Comparison of ENCODE assay signal across 9 mouse cellular contexts in the genomic region with DNA sequence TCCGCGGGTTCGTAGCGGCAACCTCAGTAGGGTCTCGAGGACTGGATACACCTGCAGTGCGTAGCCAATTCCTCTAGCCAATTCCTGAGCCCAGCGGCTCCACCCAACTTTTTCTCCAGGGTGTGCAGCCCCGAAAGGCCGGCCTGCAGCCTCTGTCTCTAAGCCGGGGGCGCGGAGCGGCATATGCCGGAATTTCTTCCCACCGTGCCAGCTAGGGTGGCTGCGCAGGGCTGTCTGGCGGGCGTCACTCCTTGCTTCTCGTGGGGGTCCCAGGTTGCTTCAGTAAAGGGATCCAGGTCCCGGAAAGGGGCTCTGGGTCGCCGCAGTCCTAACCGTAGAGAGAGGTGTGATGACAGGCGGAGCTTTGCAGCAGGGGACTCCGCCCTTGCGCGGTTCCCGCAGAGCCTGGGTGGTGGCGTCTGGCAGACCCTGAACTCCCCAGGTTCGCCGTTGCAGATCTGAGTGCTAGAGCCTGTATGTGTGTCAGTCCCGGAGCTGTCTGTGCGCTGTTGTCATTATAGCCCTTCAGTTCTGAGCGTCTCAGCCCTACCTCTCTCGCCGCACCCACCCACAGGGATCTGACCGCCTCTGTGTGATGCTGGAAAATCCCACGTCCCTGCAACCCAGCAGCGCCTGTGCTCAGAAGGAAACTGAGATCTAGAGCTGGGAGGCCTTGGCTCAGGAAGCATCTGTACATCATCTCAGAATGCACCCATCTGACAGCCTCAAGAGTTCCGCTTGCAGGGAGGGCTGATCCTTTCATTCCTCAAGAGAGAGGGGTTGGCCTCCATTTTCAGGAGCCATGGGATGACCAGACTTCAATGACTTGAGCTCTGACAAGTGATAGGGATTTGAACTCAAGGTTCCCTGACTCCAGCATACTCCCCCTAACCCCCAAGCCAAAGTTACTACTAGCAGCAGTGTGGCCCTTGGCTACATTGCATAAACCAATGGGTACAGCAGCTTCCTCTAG. TPM values are rescaled to one million over a fixed set of nuclear protein-coding genes. Genes with fewer than 3 reads are reported as not detected.
DNase-seq lines count a peak whose midpoint lies in the region; ATAC-seq and TF ChIP-seq lines count a peak whose summit lies in the region.
"Had no signal": no experiment of that assay in that cellular context is flagged by ENCODE, and none has a peak within 500 bp of the region (broad histone marks: within the 10 kb centered on the region; RNA-seq: fewer than 3 reads in every experiment).

No protein-coding gene starts in this region.

- peak; percentile 64 for DNase-seq in cerebellum, adult 11 months
- DNase-seq in cerebellum, adult 11-12 months = no peak
- peak; percentile 70 to 88 for DNase-seq in left cerebral cortex, postnatal 25 days (ENCODE audit: low spot score in 2 of 2)
- peak; percentile 14 for DNase-seq in midbrain, postnatal 0 days (ENCODE audit: low spot score)
- peak; percentile 62 for DNase-seq in thymus, postnatal 14 days

- no peaks in the 10 kb centered on the region for H3K9me3 ChIP-seq in E14TG2a.4 (ENCODE audit: low read length)
- H3K9me3 ChIP-seq in hindbrain, embryonic 13.5 days = no peaks in the 10 kb centered on the region
- no peaks in the 10 kb centered on the region for H3K9me3 ChIP-seq in midbrain, postnatal 0 days (ENCODE audit: low read length)
- H3K9me3 ChIP-seq: G1E had no signal

- H3K4me2 ChIP-seq in hindbrain, embryonic 13.5 days = peak overlapping the region; percentile 86
- peak overlapping the region; percentile 86 for H3K4me2 ChIP-seq in midbrain, postnatal 0 days (ENCODE audit: low read depth, low read length, poor library complexity, severe bottlenecking)

- TF ChIP-seq CTCF in E14TG2a.4 (conservative IDR thresholded peaks at IDR 0.05; ENCODE audit: low read length) = no peak
- no peak for TF ChIP-seq CTCF in embryonic fibroblast, embryonic 13.5 days (IDR thresholded peaks at IDR 0.05; ENCODE audit: borderline replicate concordance, insufficient read depth, low read length)
- TF ChIP-seq CTCF in midbrain, postnatal 0 days (IDR thresholded peaks at IDR 0.05) = no peak

- ATAC-seq in hindbrain, embryonic 13.5 days (ENCODE audit: low FRiP score) = peak; percentile 46
- ATAC-seq in midbrain, postnatal 0 days (ENCODE audit: low FRiP score) = peak; percentile 38

- no peak for TF ChIP-seq POLR2A in embryonic fibroblast, embryonic 13.5 days (IDR thresholded peaks at IDR 0.05; ENCODE audit: low read depth, low read length)

- peaks cover 68% of the 10 kb centered on the region for H3K4me1 ChIP-seq in E14TG2a.4 (replicated peaks; ENCODE audit: low read depth, low read length)
- no peaks in the 10 kb centered on the region for H3K4me1 ChIP-seq in embryonic fibroblast, embryonic 13.5 days (ENCODE audit: control insufficient read depth, insufficient read depth, low read length)
- peaks cover 23% of the 10 kb centered on the region for H3K4me1 ChIP-seq in hindbrain, embryonic 13.5 days (replicated peaks)
- H3K4me1 ChIP-seq in midbrain, postnatal 0 days (ENCODE audit: insufficient read depth, low read length) = peaks cover 7% of the 10 kb centered on the region; the same call in 1 of the 2 replicates

- 2% methylated on average over 40 of the region's 40 CpGs for WGBS in hindbrain, embryonic 13.5 days
- WGBS in midbrain, postnatal 0 days = 1% methylated on average over 40 of the region's 40 CpGs

- H3K27ac ChIP-seq in embryonic fibroblast, embryonic 13.5 days (ENCODE audit: insufficient read depth, low read length) = no peak overlapping the region
- 0 out of 2 replicates have a peak overlapping the region, but pooled peaks have one; percentile 6 for H3K27ac ChIP-seq in hindbrain, embryonic 13.5 days
- H3K27ac ChIP-seq in midbrain, postnatal 0 days (ENCODE audit: low read depth, low read length) = peak overlapping the region; percentile 80

- H3K9ac ChIP-seq in hindbrain, embryonic 13.5 days = peak overlapping the region; percentile 75
- peak overlapping the region; percentile 75 for H3K9ac ChIP-seq in midbrain, postnatal 0 days (replicated peaks; ENCODE audit: low read length, poor library complexity, severe bottlenecking)

- peaks cover 21% of the 10 kb centered on the region for H3K27me3 ChIP-seq in E14TG2a.4 (ENCODE audit: insufficient read depth, low read length)
- peaks cover 56% of the 10 kb centered on the region for H3K27me3 ChIP-seq in hindbrain, embryonic 13.5 days
- peaks cover 15% of the 10 kb centered on the region; the same call in 1 of the 2 replicates for H3K27me3 ChIP-seq in midbrain, postnatal 0 days (ENCODE audit: insufficient read depth, low read length)

- H3K36me3 ChIP-seq in E14TG2a.4 (ENCODE audit: insufficient read depth, low read length) = no peaks in the 10 kb centered on the region
- H3K36me3 ChIP-seq in hindbrain, embryonic 13.5 days = no peaks in the 10 kb centered on the region
- H3K36me3 ChIP-seq in midbrain, postnatal 0 days (ENCODE audit: insufficient read depth, low read length) = no peaks in the 10 kb centered on the region; the same call in 1 of the 2 replicates
- H3K36me3 ChIP-seq: G1E had no signal

- H3K4me3 ChIP-seq in E14TG2a.4 (replicated peaks; ENCODE audit: low read length) = peak overlapping the region; percentile 95
- peak overlapping the region; percentile 50 for H3K4me3 ChIP-seq in embryonic fibroblast, embryonic 13.5 days (ENCODE audit: insufficient read depth, low read length)
- peak overlapping the region; percentile 51 for H3K4me3 ChIP-seq in hindbrain, embryonic 13.5 days
- peak overlapping the region; percentile 68 for H3K4me3 ChIP-seq in midbrain, postnatal 0 days (ENCODE audit: low read depth, low read length)

- intact Hi-C loops in left cerebral cortex, postnatal 25 days (cut with DNase I) = loop anchor here (2.0 to 5.0 kb wide), 3 partner anchors 30 to 79 kb away; no protein-coding TSS in a partner anchor

RNA-seq across cellular contexts. Expression of a gene that starts 0.7 kb away (rescaled TPM):
- polyA plus RNA-seq in embryonic fibroblast, embryonic 13.5 days (2011; ENCODE audit: insufficient read length, low read depth, missing spikeins) = not detected in 2 replicates
- 9.5 and 10.4 TPM in 2 replicates for polyA plus RNA-seq in hindbrain, embryonic 13.5 days (2015; fragmentation: Nextera tagmentation; extraction: Ambion mirVana)
- total RNA-seq in left cerebral cortex, postnatal 25 days (2021) = 100 to 1,000 TPM; 175 to 209 TPM
- 44.9 and 51.4 TPM in 2 replicates for total RNA-seq in midbrain, postnatal 0 days (2014; rRNA removed)
- 31.7 and 32.2 TPM in 2 replicates for polyA plus RNA-seq in midbrain, postnatal 0 days (2015; fragmentation: Nextera tagmentation; extraction: Ambion mirVana)
- polyA plus RNA-seq: G1E had no signal

RNA-seq across cellular contexts. Expression of a gene that starts 18.6 kb away (rescaled TPM):
- 0.60 TPM in 1 of 2 replicates, not detected in the other for polyA plus RNA-seq in embryonic fibroblast, embryonic 13.5 days (2011; ENCODE audit: insufficient read length, low read depth, missing spikeins)
- polyA plus RNA-seq in hindbrain, embryonic 13.5 days (2015; fragmentation: Nextera tagmentation; extraction: Ambion mirVana) = 2.7 and 3.8 TPM in 2 replicates
- 1 to 10 TPM; 2.7 to 3.0 TPM for total RNA-seq in left cerebral cortex, postnatal 25 days (2021)
- 1.9 and 3.6 TPM in 2 replicates for total RNA-seq in midbrain, postnatal 0 days (2014; rRNA removed)
- 1.8 TPM in 2 replicates for polyA plus RNA-seq in midbrain, postnatal 0 days (2015; fragmentation: Nextera tagmentation; extraction: Ambion mirVana)
